Mouse (Mus musculus) mouse embryonic stem cell (cell line): ENCODE results near the gene Gm10320.

Experiments used
- in situ Hi-C, 2 experiments: fragments of 300-500 bp; cut with MboI; formaldehyde crosslinking; loops; 1 replicate in 1 of 2; 3 replicates in 1 of 2; pipeline ENCODE4 v1.14.3; 2019 to 2020; ENCODE audit warnings: low sequenced_read_pairs in 2 of 2, low pct_unique_long_range_greater_than_20kb in 1 of 2, mixed read lengths in 1 of 2; ENCODE audit not compliant: unreplicated experiment in 1 of 2

Gm10320 gene

DNA sequence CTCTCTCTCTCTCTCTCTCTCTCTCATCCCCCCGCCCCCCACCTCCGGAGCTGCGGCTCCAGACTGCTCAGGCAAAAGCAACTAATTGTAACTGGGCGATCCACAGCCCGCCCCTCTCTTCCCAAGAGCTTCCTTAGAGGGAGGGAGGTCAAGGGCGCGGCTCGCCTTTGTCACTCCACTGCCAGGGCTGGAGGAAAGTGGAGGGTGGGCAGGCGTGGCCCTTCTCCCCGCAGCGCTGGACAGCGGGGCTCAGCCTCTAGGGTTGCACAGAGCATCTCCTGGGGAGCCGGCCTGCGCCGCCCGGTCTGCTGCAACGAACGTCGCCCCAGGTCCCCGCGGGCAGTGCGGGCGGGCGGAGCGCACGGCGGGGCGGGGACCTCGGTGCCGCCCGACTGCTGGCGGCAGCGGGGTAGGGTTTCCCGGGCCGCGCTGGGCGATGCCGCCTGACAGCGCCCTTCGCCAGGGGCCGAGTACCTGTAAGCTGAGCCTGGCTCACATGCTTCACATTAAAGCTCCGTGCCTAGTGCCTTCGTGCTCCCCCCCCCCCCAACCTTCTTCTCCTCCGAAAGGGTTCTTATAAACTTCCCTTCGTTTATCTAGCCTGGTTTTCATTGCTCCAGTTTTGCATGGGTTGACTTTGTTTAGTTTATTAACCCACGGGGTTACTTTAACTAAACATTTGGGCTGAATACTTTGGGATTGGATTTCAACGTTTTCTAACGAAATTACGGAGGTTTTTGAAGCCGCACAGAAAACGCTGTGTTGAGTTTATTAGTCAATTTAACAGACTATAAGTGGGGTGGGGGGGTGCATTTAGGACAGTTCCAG is 13.1 kb upstream of the Gm10320 start:
- in situ Hi-C loops: no loop called here

- in situ Hi-C loops: no loop called here
These were observed 12.4 kb upstream of the Gm10320 start for GRCm38 (mm10) chr13:98504181-98504660.

GRCm38 (mm10) chr13:98503601-98504000 is 11.8 kb upstream of the Gm10320 start:
- in situ Hi-C loops: no loop called here

DNA sequence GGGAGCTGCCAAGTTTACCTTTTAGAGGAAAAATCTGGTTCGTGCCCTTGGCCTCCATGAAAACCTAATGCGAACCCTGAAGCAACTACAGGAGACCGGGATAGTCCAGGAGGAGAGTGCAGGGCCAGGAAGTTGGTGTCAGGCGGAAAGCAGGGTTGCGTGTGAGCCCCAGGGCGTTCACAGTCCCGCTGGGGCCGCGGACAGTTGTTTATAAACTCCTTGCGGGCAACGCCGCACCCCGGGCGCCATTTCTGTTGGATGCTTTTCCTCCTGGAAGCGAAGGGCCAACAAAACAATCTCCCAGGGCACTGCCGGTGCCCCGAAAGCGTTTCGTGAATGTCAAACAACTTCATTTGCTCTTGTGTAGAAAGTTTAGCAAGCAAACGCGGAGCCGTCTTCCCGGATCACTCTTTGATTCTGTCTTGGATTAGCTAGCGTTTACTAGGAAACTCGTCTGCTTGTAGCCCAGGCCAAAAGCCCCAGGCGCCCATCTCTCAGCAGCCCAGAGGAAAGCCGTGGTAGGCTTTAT is 11.1 kb upstream of the Gm10320 start:
- in situ Hi-C loops: no loop called here

- in situ Hi-C loops: no loop called here
These were observed 10.5 kb upstream of the Gm10320 start for GRCm38 (mm10) chr13:98502236-98502812.

DNA sequence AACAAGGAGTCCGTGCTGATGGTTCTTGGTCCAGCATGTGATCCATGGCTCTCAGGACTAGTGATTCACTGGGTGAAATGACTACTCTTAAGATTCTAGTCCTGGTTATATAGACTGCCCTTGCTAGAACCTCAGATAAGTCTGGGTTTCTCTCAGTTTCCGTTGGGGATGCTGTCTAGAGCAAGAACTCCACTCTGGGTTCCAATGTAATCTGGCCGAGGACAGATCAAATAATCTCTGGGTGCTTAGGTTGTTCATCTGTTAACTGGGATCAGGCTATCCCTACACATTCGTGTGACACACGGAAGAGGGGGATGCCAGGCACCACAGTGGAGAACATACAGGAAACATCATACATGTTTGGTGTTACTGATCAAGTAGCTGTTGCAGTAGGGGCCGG is 9.5 kb upstream of the Gm10320 start:
- in situ Hi-C loops: no loop called here

DNA sequence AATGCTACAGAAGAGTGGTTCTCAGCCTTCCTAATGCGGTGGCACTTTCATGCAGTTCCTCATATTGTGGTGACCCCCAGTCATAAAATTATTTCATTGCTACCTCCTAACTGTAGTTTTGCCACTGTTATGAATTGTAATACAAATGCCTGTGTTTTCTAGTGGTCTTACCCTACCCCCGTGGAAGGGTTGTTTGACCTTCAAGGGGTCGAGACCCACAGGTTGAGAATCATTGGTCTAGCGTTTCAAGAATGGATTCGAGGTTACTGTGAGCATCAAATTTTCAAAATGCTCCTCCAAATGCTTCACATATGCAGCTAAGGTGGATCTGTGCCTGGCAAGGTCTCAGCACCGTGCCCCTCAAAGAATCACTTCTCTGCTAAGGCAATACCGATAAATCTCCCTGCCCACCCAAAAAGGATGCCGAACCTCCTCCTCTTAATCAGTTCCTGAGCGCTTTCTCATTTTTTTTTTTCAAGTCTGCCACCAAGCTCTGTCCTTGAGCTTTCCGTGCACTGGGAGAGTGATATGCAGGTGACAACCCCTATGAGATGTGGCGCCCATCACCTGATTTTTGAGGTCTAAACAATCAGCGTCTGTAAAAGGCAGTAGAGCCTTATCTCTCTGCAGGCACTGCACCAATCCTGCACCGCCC is 8.8 kb upstream of the Gm10320 start:
- in situ Hi-C loops: no loop called here

- in situ Hi-C loops: no loop called here
These were observed 6.8 kb upstream of the Gm10320 start for GRCm38 (mm10) chr13:98498561-98498960.

DNA sequence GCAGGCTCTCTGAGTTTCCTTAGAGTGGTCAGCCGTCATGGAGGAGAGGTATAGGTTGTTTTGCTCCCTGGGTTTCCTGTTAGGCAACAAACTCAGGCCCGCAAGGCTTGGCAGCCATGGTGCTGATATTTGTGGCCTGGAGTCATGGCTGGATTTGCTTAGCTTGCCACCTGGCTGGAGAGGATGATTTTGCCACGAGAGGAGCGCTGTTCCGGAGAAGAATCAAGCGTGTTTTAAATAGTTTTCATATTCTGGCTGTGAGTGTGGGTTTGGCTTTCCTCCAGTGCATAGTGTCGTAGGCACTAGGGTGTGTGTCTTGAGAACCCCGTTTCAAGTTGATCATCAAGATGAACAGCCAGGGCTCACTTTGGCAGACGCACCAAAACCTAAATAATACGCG is 6.3 kb upstream of the Gm10320 start:
- in situ Hi-C loops: no loop called here

DNA sequence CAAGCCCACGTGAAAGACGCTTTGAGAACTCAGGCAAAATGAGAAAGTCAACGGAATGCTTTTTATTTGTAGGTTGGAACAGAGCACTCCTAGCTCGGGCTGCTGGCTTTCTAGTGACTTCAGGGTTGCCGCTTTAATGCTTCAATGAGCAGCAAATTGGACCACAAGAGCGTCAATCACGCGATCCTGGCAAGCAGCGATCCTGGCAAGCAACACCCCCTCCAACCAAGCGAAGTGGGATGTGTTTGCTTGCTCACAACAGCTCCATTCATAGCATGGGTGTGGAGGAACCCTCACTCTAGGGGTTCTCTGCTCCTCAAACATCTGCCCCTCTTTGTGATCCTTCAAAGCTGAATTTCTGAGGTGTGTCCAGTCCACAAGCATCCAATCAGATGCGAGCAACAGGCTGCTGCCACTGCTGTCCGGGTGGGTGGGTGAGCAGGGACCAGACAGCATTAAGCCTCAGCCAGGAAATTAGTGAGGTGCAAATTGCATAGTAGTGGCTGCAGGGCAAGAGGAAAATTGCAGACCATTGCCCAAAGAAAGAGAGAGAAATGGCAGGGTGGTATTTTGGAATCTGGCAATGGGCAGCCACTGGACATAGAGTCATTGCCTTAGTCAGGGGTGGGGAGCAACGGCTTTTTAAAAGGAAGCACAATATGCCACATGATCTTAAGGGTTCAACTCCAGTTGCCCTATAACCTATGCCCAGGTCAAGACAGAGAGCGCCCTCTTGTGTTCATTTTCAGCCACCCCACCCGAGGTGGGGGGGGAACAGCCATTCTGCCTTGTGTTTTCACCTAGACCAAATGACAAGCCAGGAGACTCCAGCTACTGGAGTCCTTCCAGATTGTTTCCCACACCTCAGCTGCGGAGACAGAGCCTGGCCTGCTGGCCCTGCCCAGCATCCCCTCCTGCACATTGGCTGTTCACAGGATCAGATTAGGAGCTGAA is 5.4 kb upstream of the Gm10320 start:
- in situ Hi-C loops: no loop called here

- in situ Hi-C loops: no loop called here
These were observed 2.8 kb upstream of the Gm10320 start for GRCm38 (mm10) chr13:98494492-98495064.

- in situ Hi-C loops: no loop called here
These were observed 911 bp upstream of the Gm10320 start for GRCm38 (mm10) chr13:98492569-98493255.

DNA sequence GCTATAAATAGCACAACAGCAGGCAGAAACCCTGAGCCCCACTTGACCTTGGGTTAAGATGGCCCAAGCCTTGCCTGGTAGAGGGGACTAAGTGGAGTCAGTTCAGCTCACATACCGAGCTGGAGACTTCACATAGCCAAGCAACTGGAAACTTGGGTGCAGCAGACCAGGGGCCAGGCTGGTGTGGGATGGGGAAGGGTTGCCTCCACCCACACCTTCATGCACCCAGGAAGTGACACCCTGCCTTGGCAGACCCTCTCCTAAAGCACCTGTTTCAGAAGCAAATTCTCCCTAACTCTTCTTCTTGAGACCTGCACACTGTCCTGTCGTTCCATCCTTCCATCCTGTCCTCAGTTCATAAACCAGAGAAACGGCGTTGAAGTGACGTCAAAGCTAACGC is 5.1 kb downstream of the Gm10320 start:
- in situ Hi-C loops: no loop called here

- in situ Hi-C loops: no loop called here
These were observed 5.6 kb downstream of the Gm10320 start for GRCm38 (mm10) chr13:98486161-98486560.

DNA sequence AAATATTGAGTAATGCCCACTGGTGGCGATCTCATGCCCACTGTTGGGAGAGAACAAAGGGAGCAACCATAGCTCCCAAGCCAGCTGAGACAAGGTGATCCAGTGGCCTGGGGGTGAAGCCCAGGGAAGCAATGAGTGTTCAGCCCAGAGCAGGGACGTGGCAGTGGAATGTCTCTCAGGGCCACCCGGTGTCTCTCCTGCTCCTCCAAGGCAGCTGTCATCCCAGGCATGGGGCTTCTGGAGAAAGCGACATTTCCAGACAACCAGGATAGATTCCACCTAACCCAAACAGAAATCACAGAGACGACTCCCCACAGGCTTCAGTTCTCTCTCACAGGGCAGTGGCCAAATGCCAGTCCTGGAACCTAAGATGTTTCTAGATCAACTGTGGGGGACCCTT is 6.4 kb downstream of the Gm10320 start:
- in situ Hi-C loops: no loop called here

GRCm38 (mm10) chr13:98477991-98478390 is 13.8 kb downstream of the Gm10320 start:
- in situ Hi-C loops: no loop called here

DNA sequence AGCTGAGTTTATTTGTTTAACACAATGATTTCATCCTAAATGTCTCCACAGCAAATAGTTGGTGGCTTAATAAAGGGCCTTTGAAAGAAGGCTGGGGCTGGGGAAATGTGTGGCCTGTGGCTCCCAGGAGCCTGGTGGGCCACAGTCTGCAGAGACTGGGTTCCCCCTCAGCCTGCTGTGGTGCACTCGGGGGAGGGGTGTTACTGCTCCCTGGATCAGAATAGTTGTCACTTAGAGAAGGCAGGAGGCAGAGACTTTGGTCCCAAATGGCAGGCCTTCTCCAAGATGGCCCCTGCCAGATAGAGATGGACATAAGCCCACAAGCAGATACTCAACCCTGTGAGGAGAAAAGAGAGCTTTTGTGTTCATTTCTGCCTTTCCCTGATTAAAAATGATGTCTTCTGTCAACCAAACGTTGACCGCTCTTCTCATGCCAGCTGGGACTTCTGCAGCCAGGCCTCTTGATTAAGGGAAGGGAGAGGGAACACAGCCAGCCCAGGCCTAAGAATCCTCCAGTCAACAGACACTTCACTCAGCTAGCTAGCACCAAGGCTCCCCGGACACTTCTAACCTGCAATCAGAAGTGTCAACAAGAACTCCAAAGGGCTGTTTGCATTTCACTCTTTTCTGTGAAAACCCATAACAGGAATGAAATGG is 14.8 kb downstream of the Gm10320 start:
- in situ Hi-C loops: no loop called here
